Mouse (Mus musculus): ENCODE data around the gene Myo18a. TPM values are rescaled to one million over a fixed set of nuclear protein-coding genes. Genes with fewer than 3 reads are reported as not detected.

Myo18a gene
- polyA plus RNA-seq, 1 experiment: 13.6 TPM

DNA sequence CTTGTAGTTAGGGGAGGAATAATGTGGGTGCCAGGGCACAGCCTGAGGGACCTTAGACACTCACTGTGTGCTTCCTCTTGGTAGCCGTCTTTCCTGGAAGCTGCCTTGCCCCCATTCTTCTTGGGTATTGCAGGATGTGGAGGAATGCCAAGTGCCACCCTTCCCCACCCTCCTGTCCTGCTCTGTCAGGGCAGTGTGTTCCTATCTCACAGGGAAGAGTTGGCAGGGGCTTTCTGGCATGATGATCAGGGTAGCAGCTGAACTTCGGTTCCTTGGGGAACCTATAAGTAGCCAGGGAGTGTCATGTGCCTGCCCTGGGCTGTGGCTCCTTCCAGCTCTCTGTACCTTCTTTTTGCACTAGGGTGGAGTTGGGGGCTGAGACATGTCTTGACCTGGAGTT is 50.9 kb downstream of the Myo18a start:
- TF ChIP-seq POLR2A (IDR thresholded peaks at IDR 0.05; ENCODE audit: control insufficient read depth, low read depth, low read length) (no peak), CTCF (IDR thresholded peaks at IDR 0.05; ENCODE audit: control insufficient read depth, insufficient read depth, insufficient replicate concordance, low read depth, low read length) (no peak)
- Histone ChIP-seq H3K27me3 (ENCODE audit: control insufficient read depth, insufficient read depth, low read length) (no peaks in the 10 kb centered on the region), H3K27ac (ENCODE audit: control insufficient read depth, insufficient read depth, low read depth, low read length) (no peak overlapping the region), H3K4me1 (ENCODE audit: control insufficient read depth, insufficient read depth, low read length) (no peaks in the 10 kb centered on the region), H3K36me3 (ENCODE audit: control insufficient read depth, insufficient read depth, low read length) (no peaks in the 10 kb centered on the region), H3K4me3 (ENCODE audit: control insufficient read depth, low read depth, low read length) (no peak overlapping the region)

GRCm38 (mm10) chr11:77816003-77816402 is 53.0 kb downstream of the Myo18a start:
- Histone ChIP-seq H3K27me3 (ENCODE audit: control insufficient read depth, insufficient read depth, low read length) (no peaks in the 10 kb centered on the region), H3K27ac (ENCODE audit: control insufficient read depth, insufficient read depth, low read depth, low read length) (no peak overlapping the region), H3K4me3 (ENCODE audit: control insufficient read depth, low read depth, low read length) (no peak overlapping the region), H3K36me3 (ENCODE audit: control insufficient read depth, insufficient read depth, low read length) (no peaks in the 10 kb centered on the region), H3K4me1 (ENCODE audit: control insufficient read depth, insufficient read depth, low read length) (no peaks in the 10 kb centered on the region)
- TF ChIP-seq CTCF (IDR thresholded peaks at IDR 0.05; ENCODE audit: control insufficient read depth, insufficient read depth, insufficient replicate concordance, low read depth, low read length): peak; percentile 86; the same call in 1 of the 2 replicates
- no peak for TF ChIP-seq POLR2A (IDR thresholded peaks at IDR 0.05; ENCODE audit: control insufficient read depth, low read depth, low read length)

- H3K4me3 ChIP-seq (ENCODE audit: control insufficient read depth, low read depth, low read length): no peak overlapping the region
- H3K36me3 ChIP-seq (ENCODE audit: control insufficient read depth, insufficient read depth, low read length): no peaks in the 10 kb centered on the region
- H3K4me1 ChIP-seq (ENCODE audit: control insufficient read depth, insufficient read depth, low read length): no peaks in the 10 kb centered on the region
- no peak overlapping the region for H3K27ac ChIP-seq (ENCODE audit: control insufficient read depth, insufficient read depth, low read depth, low read length)
- TF ChIP-seq POLR2A (IDR thresholded peaks at IDR 0.05; ENCODE audit: control insufficient read depth, low read depth, low read length): no peak
- TF ChIP-seq CTCF (IDR thresholded peaks at IDR 0.05; ENCODE audit: control insufficient read depth, insufficient read depth, insufficient replicate concordance, low read depth, low read length): peak; percentile 86; the same call in 1 of the 2 replicates
- H3K27me3 ChIP-seq (ENCODE audit: control insufficient read depth, insufficient read depth, low read length): no peaks in the 10 kb centered on the region
These were observed 58.6 kb downstream of the Myo18a start for GRCm38 (mm10) chr11:77821648-77822047.

DNA sequence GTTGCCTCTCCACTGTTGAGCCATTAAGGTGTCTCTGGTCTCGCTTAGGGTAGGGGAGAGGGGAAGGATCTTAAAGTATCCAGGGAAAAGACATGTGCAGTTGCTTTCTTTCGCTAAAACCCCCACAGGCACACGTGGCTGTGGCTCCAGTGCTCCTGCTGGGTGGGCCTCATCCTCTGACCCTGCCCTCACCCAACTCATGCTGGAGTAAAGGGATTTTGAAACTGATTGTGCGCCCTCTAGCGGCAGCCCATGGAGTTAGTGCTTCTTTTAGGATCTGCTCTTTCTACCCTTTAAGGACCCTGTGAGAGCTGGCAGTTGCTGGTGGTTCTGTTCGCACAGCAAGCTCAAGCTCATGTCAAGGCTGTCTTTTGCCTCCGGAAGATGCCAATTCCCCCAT is 59.7 kb downstream of the Myo18a start:
- no peaks in the 10 kb centered on the region for H3K27me3 ChIP-seq (ENCODE audit: control insufficient read depth, insufficient read depth, low read length)
- no peaks in the 10 kb centered on the region for H3K4me1 ChIP-seq (ENCODE audit: control insufficient read depth, insufficient read depth, low read length)
- peak; percentile 31; the same call in 1 of the 2 replicates for TF ChIP-seq CTCF (IDR thresholded peaks at IDR 0.05; ENCODE audit: control insufficient read depth, insufficient read depth, insufficient replicate concordance, low read depth, low read length)
- no peak for TF ChIP-seq POLR2A (IDR thresholded peaks at IDR 0.05; ENCODE audit: control insufficient read depth, low read depth, low read length)
- no peak overlapping the region for H3K27ac ChIP-seq (ENCODE audit: control insufficient read depth, insufficient read depth, low read depth, low read length)
- H3K4me3 ChIP-seq (ENCODE audit: control insufficient read depth, low read depth, low read length): no peak overlapping the region
- H3K36me3 ChIP-seq (ENCODE audit: control insufficient read depth, insufficient read depth, low read length): no peaks in the 10 kb centered on the region

DNA sequence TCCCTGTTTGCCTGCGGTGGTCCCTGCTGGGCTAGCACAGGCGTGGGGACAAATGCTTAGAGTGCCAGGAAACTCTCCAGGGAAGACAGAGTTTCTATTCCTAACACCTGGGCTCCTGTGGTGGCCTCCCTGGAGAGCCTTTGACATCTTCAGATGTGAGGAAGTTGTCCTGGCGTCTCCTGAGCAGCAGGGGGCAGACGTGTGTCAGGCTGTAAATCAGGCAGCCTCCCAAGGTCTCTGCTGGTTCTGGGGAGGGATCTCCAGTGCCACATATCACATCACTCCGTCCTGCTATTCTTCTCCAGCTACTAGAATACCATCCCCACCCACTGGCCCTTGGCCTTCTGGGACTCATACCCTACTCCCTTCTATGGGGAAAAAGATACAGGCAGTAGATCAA is 62.8 kb downstream of the Myo18a start:
- Histone ChIP-seq H3K36me3 (ENCODE audit: control insufficient read depth, insufficient read depth, low read length) (no peaks in the 10 kb centered on the region), H3K27me3 (ENCODE audit: control insufficient read depth, insufficient read depth, low read length) (no peaks in the 10 kb centered on the region), H3K4me1 (ENCODE audit: control insufficient read depth, insufficient read depth, low read length) (no peaks in the 10 kb centered on the region), H3K4me3 (ENCODE audit: control insufficient read depth, low read depth, low read length) (no peak overlapping the region), H3K27ac (ENCODE audit: control insufficient read depth, insufficient read depth, low read depth, low read length) (no peak overlapping the region)
- TF ChIP-seq POLR2A (IDR thresholded peaks at IDR 0.05; ENCODE audit: control insufficient read depth, low read depth, low read length) (no peak), CTCF (IDR thresholded peaks at IDR 0.05; ENCODE audit: control insufficient read depth, insufficient read depth, insufficient replicate concordance, low read depth, low read length) (peak; percentile 78)

GRCm38 (mm10) chr11:77826311-77826710 is 63.3 kb downstream of the Myo18a start:
- no peak overlapping the region for H3K4me3 ChIP-seq (ENCODE audit: control insufficient read depth, low read depth, low read length)
- H3K27me3 ChIP-seq (ENCODE audit: control insufficient read depth, insufficient read depth, low read length): no peaks in the 10 kb centered on the region
- no peaks in the 10 kb centered on the region for H3K4me1 ChIP-seq (ENCODE audit: control insufficient read depth, insufficient read depth, low read length)
- H3K27ac ChIP-seq (ENCODE audit: control insufficient read depth, insufficient read depth, low read depth, low read length): no peak overlapping the region
- no peak for TF ChIP-seq POLR2A (IDR thresholded peaks at IDR 0.05; ENCODE audit: control insufficient read depth, low read depth, low read length)
- no peak for TF ChIP-seq CTCF (IDR thresholded peaks at IDR 0.05; ENCODE audit: control insufficient read depth, insufficient read depth, insufficient replicate concordance, low read depth, low read length)
- no peaks in the 10 kb centered on the region for H3K36me3 ChIP-seq (ENCODE audit: control insufficient read depth, insufficient read depth, low read length)

- peak; percentile 90 for TF ChIP-seq CTCF (IDR thresholded peaks at IDR 0.05; ENCODE audit: control insufficient read depth, insufficient read depth, insufficient replicate concordance, low read depth, low read length)
- TF ChIP-seq POLR2A (IDR thresholded peaks at IDR 0.05; ENCODE audit: control insufficient read depth, low read depth, low read length): no peak
- Histone ChIP-seq H3K36me3 (ENCODE audit: control insufficient read depth, insufficient read depth, low read length) (no peaks in the 10 kb centered on the region), H3K4me3 (ENCODE audit: control insufficient read depth, low read depth, low read length) (no peak overlapping the region), H3K4me1 (ENCODE audit: control insufficient read depth, insufficient read depth, low read length) (no peaks in the 10 kb centered on the region), H3K27ac (ENCODE audit: control insufficient read depth, insufficient read depth, low read depth, low read length) (no peak overlapping the region), H3K27me3 (ENCODE audit: control insufficient read depth, insufficient read depth, low read length) (no peaks in the 10 kb centered on the region)
These were observed 64.4 kb downstream of the Myo18a start for GRCm38 (mm10) chr11:77827241-77827995.

Measured in testis, adult 2 months (tissue).